Mouse (Mus musculus) neural tube, embryonic 13.5 days (tissue): ENCODE data around the gene Bcl2. TPM values are rescaled to one million over a fixed set of nuclear protein-coding genes. Genes with fewer than 3 reads are reported as not detected.
"Not testable (repeated sequence)": the region's sequence is repeated elsewhere in the genome, so short reads cannot be mapped to it uniquely, and the experiment has no call there.

Experiments used
- ATAC-seq: fragments of 200-750 bp; cut with Nextera tagmentation; 2 replicates; pipeline ENCODE4 v1.8.0; 2017; ENCODE audit warnings: low read depth, mild to moderate bottlenecking, moderate TSS enrichment, moderate library complexity
- H3K27ac ChIP-seq: fragments of 300-500 bp; sonication (generic); replicated peaks from 2 replicates; pipeline ENCODE4 v1.5.1; 2015; ENCODE audit warnings: moderate library complexity, mild to moderate bottlenecking, inconsistent platforms
- H3K27me3 ChIP-seq: fragments of 300-500 bp; sonication (generic); 2 replicates; pipeline ENCODE4 v1.6.1; 2015; ENCODE audit warnings: mild to moderate bottlenecking, inconsistent platforms
- H3K36me3 ChIP-seq: fragments of 300-500 bp; sonication (generic); 2 replicates; pipeline ENCODE4 v1.6.1; 2015; ENCODE audit warnings: mild to moderate bottlenecking, inconsistent platforms
- H3K4me1 ChIP-seq: fragments of 300-500 bp; sonication (generic); replicated peaks from 2 replicates; pipeline ENCODE4 v1.6.1; 2015; ENCODE audit warnings: inconsistent platforms
- H3K4me2 ChIP-seq: fragments of 300-500 bp; sonication (generic); 2 replicates; pipeline ENCODE4 v1.6.1; 2015; ENCODE audit warnings: inconsistent platforms, mild to moderate bottlenecking, moderate library complexity
- H3K4me3 ChIP-seq: fragments of 300-500 bp; sonication (generic); 2 replicates; pipeline ENCODE4 v1.5.1; 2015; ENCODE audit warnings: mild to moderate bottlenecking, inconsistent platforms
- H3K9ac ChIP-seq: fragments of 300-500 bp; sonication (generic); 2 replicates; pipeline ENCODE4 v1.6.1; 2015; ENCODE audit warnings: moderate library complexity, mild to moderate bottlenecking, inconsistent platforms
- H3K9me3 ChIP-seq: fragments of 300-500 bp; sonication (generic); 2 replicates; pipeline ENCODE4 v1.6.1; 2016; ENCODE audit warnings: inconsistent platforms
- WGBS: fragments of 180-500 bp; shearing (Covaris S2); methylation state at CpG from one replicate; pipeline ENCODE4 v1.1.7; 2015; 5-methylcytosine and 5-hydroxymethylcytosine counted together
- polyA plus RNA-seq: library from polyadenylated mRNA; unstranded; fragments of >200 nt; fragmentation: Nextera tagmentation; extraction: Ambion mirVana; gene quantifications from 2 replicates; pipeline ENCODE4 v1.2.1, GENCODE M21; 2015

Gene Bcl2
- polyA plus RNA-seq, 1 experiment from 2014 or later, result 14.9 TPM

- H3K27ac ChIP-seq, result no peak overlapping the region
- H3K9ac ChIP-seq, result no peak overlapping the region
- H3K4me2 ChIP-seq, result no peak overlapping the region
- no peaks in the 10 kb centered on the region for H3K9me3 ChIP-seq
- H3K36me3 ChIP-seq, result no peaks in the 10 kb centered on the region
- no peak for ATAC-seq
- 86% methylated on average over 7 of the region's 7 CpGs for WGBS
- no peaks in the 10 kb centered on the region for H3K27me3 ChIP-seq
- H3K4me3 ChIP-seq, result no peak overlapping the region
- H3K4me1 ChIP-seq, result 0 out of 2 replicates have a peak, but pooled peaks cover 4% of the 10 kb centered on the region
These were observed 161.2 kb downstream of the Bcl2 start for GRCm38 (mm10) chr1:106552856-106553255.

DNA sequence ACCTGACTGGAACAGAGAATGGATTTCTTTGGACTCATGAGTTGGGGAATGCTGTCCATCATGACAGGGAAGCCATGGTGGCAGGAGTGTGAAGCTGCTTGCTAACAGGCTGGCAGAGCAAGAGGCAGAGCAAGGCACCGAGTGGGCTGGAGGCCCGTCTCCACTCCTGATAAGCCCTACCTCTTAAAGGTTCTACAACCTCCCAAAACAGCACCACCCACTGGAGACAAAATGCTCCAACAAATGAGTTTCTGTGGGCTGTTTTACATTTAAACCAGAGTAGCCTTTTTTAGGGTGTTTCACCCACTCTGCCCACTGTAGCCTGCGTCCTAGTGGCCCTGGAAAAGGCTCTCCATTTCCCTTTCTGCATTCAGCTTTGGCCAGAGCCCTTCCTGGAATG, 163.5 kb downstream of the Bcl2 start:
- 0 out of 2 replicates have a peak, but pooled peaks cover 4% of the 10 kb centered on the region for H3K4me1 ChIP-seq
- ATAC-seq, result no peak
- no peak overlapping the region for H3K4me3 ChIP-seq
- H3K9me3 ChIP-seq, result no peaks in the 10 kb centered on the region
- H3K27ac ChIP-seq, result no peak overlapping the region
- H3K36me3 ChIP-seq, result no peaks in the 10 kb centered on the region
- no peak overlapping the region for H3K9ac ChIP-seq
- WGBS, result 87% methylated on average over 3 of the region's 3 CpGs
- H3K4me2 ChIP-seq, result no peak overlapping the region
- H3K27me3 ChIP-seq, result no peaks in the 10 kb centered on the region

DNA sequence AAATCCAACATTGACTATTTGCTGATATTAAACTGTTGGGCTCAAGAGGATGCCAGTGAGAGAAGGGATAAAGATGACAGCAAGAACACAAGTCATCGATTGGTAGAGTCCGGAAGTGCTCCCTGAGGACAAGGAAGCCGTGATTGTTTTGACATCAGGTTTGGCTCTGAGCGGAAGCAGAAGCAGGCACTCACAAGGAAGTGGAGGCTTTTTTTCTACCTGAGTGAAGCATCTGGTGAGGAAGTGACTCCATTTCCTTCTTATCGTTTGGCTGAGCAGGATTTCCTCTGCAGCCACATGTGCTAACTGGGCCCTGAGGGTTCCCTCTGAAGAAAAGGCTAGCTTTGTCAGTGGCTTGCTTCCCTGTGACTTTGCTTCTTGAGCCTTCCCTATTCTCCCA, 165.0 kb downstream of the Bcl2 start:
- H3K36me3 ChIP-seq, result no peaks in the 10 kb centered on the region
- no peak overlapping the region for H3K4me2 ChIP-seq
- H3K27ac ChIP-seq, result no peak overlapping the region
- H3K9ac ChIP-seq, result no peak overlapping the region
- no peaks in the 10 kb centered on the region for H3K27me3 ChIP-seq
- H3K4me3 ChIP-seq, result no peak overlapping the region
- no peak for ATAC-seq
- H3K4me1 ChIP-seq, result 0 out of 2 replicates have a peak, but pooled peaks cover 4% of the 10 kb centered on the region
- WGBS, result 73% methylated on average over 5 of the region's 5 CpGs
- no peaks in the 10 kb centered on the region for H3K9me3 ChIP-seq

GRCm38 (mm10) chr1:106544817-106545612, 169.1 kb downstream of the Bcl2 start:
- ATAC-seq, result no peak
- H3K36me3 ChIP-seq, result no peaks in the 10 kb centered on the region
- no peaks in the 10 kb centered on the region for H3K9me3 ChIP-seq
- H3K27me3 ChIP-seq, result no peaks in the 10 kb centered on the region
- H3K27ac ChIP-seq, result no peak overlapping the region
- WGBS, result 78% methylated on average over 6 of the region's 6 CpGs
- no peak overlapping the region for H3K4me2 ChIP-seq
- H3K4me1 ChIP-seq, result no peaks in the 10 kb centered on the region
- no peak overlapping the region for H3K4me3 ChIP-seq
- H3K9ac ChIP-seq, result no peak overlapping the region

- H3K27me3 ChIP-seq, result no peaks in the 10 kb centered on the region
- whole genome bisulfite sequencing, result 46% methylated on average over 5 of the region's 5 CpGs
- ATAC-seq, result no peak
These were observed 171.3 kb downstream of the Bcl2 start for GRCm38 (mm10) chr1:106542731-106543130.

DNA sequence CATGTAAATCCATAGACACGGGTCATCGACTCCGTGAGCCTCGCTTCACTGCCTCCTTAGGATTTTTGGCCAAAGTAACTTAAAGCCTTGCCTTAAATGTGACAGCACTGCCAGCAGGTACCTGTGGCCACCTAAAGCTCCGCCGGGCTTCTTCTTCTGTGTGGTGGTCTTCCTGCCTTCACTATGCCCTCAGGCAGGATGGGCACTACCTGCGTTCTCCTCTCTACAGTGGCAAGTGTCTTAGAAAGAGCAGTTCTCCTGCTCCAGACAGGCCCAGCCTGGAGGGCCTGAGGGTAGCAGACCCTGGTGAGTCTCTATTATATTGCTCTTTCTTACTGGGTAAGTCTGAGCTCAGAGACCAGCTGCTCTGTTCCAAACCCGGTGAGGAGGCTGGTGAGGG, 172.2 kb downstream of the Bcl2 start:
- 87% methylated on average over 8 of the region's 8 CpGs for WGBS
- H3K36me3 ChIP-seq, result no peaks in the 10 kb centered on the region
- no peak for ATAC-seq
- H3K4me1 ChIP-seq, result no peaks in the 10 kb centered on the region
- H3K4me3 ChIP-seq, result no peak overlapping the region
- no peak overlapping the region for H3K9ac ChIP-seq
- no peak overlapping the region for H3K27ac ChIP-seq
- H3K4me2 ChIP-seq, result no peak overlapping the region
- no peaks in the 10 kb centered on the region for H3K9me3 ChIP-seq
- H3K27me3 ChIP-seq, result no peaks in the 10 kb centered on the region

More at GRCm38 (mm10) chr1:106542731-106543130, 171.3 kb downstream of the Bcl2 start:
- no peak overlapping the region for H3K27ac ChIP-seq
- H3K4me2 ChIP-seq, result no peak overlapping the region
- no peaks in the 10 kb centered on the region for H3K9me3 ChIP-seq
- no peak overlapping the region for H3K9ac ChIP-seq
- H3K4me3 ChIP-seq, result no peak overlapping the region
- no peaks in the 10 kb centered on the region for H3K36me3 ChIP-seq
- H3K4me1 ChIP-seq, result no peaks in the 10 kb centered on the region

DNA sequence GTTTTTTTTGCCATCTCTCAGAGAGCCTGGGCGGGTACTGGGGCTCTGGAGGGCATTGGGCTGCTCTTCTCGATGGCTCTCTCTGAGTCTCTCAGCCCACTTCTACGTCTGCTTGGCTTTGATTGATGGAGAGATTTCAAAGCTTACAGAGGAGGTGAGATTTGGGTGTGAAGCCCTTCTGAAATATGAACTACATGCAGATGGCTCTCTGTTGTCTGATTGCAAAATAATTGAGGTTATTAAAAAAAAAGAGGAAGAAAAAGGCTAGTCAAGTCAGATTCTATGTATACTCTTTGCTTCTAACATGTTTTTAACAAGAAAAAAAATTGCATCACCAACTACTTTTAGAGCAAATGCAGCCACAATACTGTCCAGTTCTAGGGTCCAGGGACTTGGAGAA, 173.9 kb downstream of the Bcl2 start:
- no peak overlapping the region for H3K27ac ChIP-seq
- H3K4me2 ChIP-seq, result no peak overlapping the region
- no peaks in the 10 kb centered on the region for H3K36me3 ChIP-seq
- 66% methylated on average over 3 of the region's 3 CpGs for WGBS
- no peak for ATAC-seq
- no peaks in the 10 kb centered on the region for H3K9me3 ChIP-seq
- no peak overlapping the region for H3K4me3 ChIP-seq
- H3K9ac ChIP-seq, result no peak overlapping the region
- no peaks in the 10 kb centered on the region for H3K4me1 ChIP-seq
- no peaks in the 10 kb centered on the region for H3K27me3 ChIP-seq

GRCm38 (mm10) chr1:106539029-106539428, 175.0 kb downstream of the Bcl2 start:
- no peaks in the 10 kb centered on the region for H3K36me3 ChIP-seq
- H3K4me2 ChIP-seq, result no peak overlapping the region
- no peaks in the 10 kb centered on the region for H3K9me3 ChIP-seq
- H3K4me3 ChIP-seq, result no peak overlapping the region
- no peaks in the 10 kb centered on the region for H3K27me3 ChIP-seq
- no peak for ATAC-seq
- H3K27ac ChIP-seq, result no peak overlapping the region
- WGBS, result 87% methylated on average over 1 of the region's 1 CpGs
- no peaks in the 10 kb centered on the region for H3K4me1 ChIP-seq
- no peak overlapping the region for H3K9ac ChIP-seq

GRCm38 (mm10) chr1:106534835-106535234, 179.2 kb downstream of the Bcl2 start:
- not testable (repeated sequence) for H3K9me3 ChIP-seq, H3K4me3 ChIP-seq, H3K4me2 ChIP-seq, H3K27me3 ChIP-seq, H3K27ac ChIP-seq, H3K4me1 ChIP-seq, H3K9ac ChIP-seq, H3K36me3 ChIP-seq, ATAC-seq
- 89% methylated on average over 3 of the region's 3 CpGs for WGBS

- Histone ChIP-seq H3K27me3 (no peaks in the 10 kb centered on the region), H3K4me2 (no peak overlapping the region), H3K4me3 (no peak overlapping the region), H3K4me1 (peaks cover 4% of the 10 kb centered on the region; the same call in 1 of the 2 replicates), H3K36me3 (no peaks in the 10 kb centered on the region), H3K27ac (no peak overlapping the region), H3K9me3 (no peaks in the 10 kb centered on the region), H3K9ac (no peak overlapping the region)
- 89% methylated on average over 9 of the region's 9 CpGs for WGBS
- no peak for ATAC-seq
These were observed 184.5 kb downstream of the Bcl2 start for GRCm38 (mm10) chr1:106529570-106529969.

- H3K36me3 ChIP-seq, result no peaks in the 10 kb centered on the region
- peaks cover 4% of the 10 kb centered on the region; the same call in 1 of the 2 replicates for H3K4me1 ChIP-seq
- no peak overlapping the region for H3K4me2 ChIP-seq
- no peak for ATAC-seq
- no peak overlapping the region for H3K9ac ChIP-seq
- no peak overlapping the region for H3K4me3 ChIP-seq
- no peaks in the 10 kb centered on the region for H3K27me3 ChIP-seq
- H3K9me3 ChIP-seq, result no peaks in the 10 kb centered on the region
- no peak overlapping the region for H3K27ac ChIP-seq
- WGBS, result 44% methylated on average over 1 of the region's 1 CpGs
These were observed 186.5 kb downstream of the Bcl2 start for GRCm38 (mm10) chr1:106527537-106527936.

GRCm38 (mm10) chr1:106526751-106527150, 187.3 kb downstream of the Bcl2 start:
- H3K4me2 ChIP-seq, result no peak overlapping the region
- H3K36me3 ChIP-seq, result no peaks in the 10 kb centered on the region
- peaks cover 4% of the 10 kb centered on the region; the same call in 1 of the 2 replicates for H3K4me1 ChIP-seq
- H3K4me3 ChIP-seq, result no peak overlapping the region
- 77% methylated on average over 7 of the region's 7 CpGs for WGBS
- no peak for ATAC-seq
- no peak overlapping the region for H3K9ac ChIP-seq
- H3K9me3 ChIP-seq, result no peaks in the 10 kb centered on the region
- no peak overlapping the region for H3K27ac ChIP-seq
- no peaks in the 10 kb centered on the region for H3K27me3 ChIP-seq

- no peak overlapping the region for H3K4me2 ChIP-seq
- no peak overlapping the region for H3K9ac ChIP-seq
- H3K4me3 ChIP-seq, result no peak overlapping the region
- H3K27ac ChIP-seq, result no peak overlapping the region
- no peaks in the 10 kb centered on the region for H3K9me3 ChIP-seq
- H3K4me1 ChIP-seq, result peaks cover 4% of the 10 kb centered on the region; the same call in 1 of the 2 replicates
- 78% methylated on average over 3 of the region's 3 CpGs for WGBS
- H3K36me3 ChIP-seq, result no peaks in the 10 kb centered on the region
- H3K27me3 ChIP-seq, result no peaks in the 10 kb centered on the region
- ATAC-seq, result no peak
These were observed 188.0 kb downstream of the Bcl2 start for GRCm38 (mm10) chr1:106526112-106526511.
